Mouse (Mus musculus): ENCODE results near the gene Trim43c. TPM values are rescaled to one million over a fixed set of nuclear protein-coding genes. Genes with fewer than 3 reads are reported as not detected.
A peak's percentile ranks its signal among the peaks of the same experiment; 100 is the strongest.
"Not testable (repeated sequence)": the region's sequence is repeated elsewhere in the genome, so short reads cannot be mapped to it uniquely, and the experiment has no call there.

Trim43c gene
- total RNA-seq (2014; fragmentation: Nextera tagmentation) (not detected in 2 replicates), total RNA-seq (2017) (not detected in 2 replicates), polyA plus RNA-seq (2012) (not detected in 2 replicates)

DNA sequence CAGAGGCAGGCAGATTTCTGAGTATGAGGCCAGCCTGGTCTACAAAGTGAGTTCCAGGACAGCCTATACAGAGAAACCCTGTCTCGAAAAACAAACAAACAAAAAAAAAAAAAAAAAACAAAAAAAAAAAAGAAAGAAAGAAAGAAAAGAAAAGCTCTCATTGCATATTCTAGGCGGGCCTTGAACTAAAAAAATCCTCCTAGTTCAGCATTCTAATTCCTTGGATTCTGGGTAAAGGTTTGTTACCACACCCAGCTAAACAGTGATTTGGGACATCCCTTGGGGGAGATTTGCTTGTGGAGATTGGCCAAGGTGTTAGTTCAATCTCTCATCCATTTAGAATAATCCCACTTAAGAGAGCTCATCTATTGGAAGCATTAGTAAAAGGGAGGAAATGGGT, at the start of gene Trim43c:
Trim43c (plus strand) TSS at position 301 of the 400 bp plus-strand sequence.
- not testable (repeated sequence) for H3K36me3 ChIP-seq (replicated peaks); H3K4me3 ChIP-seq (ENCODE audit: low read depth, low read length); H3K27me3 ChIP-seq (ENCODE audit: insufficient read depth, low read length); H3K4me1 ChIP-seq (ENCODE audit: insufficient read depth, low read depth, low read length); H3K9me3 ChIP-seq (replicated peaks); ATAC-seq (ENCODE audit: extremely low read depth, insufficient number of reproducible peaks, low FRiP score, poor library complexity, severe bottlenecking); DNase-seq (ENCODE audit: low spot score)

DNA sequence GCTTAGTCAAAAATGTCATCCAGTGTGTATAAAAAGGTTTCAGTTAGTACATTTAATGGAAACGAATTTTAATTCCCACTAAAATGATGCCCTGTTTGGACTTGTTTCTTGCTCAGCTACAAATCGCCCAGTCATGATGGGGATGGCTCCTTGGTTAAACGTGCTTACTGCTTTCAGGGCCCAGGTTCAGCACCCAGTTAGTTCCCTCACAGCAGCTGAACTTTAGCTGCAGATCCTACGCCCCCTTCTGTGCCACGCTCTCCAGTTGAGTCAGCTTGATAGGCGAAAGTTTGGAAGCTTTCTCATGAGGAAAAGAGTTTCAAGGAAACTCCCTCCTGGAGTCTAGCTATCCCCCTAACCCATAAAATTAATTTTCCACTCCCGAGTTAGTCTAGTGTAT, 14.1 kb downstream of the Trim43c start:
- not testable (repeated sequence) for ATAC-seq (ENCODE audit: extremely low read depth, insufficient number of reproducible peaks, low FRiP score, poor library complexity, severe bottlenecking); H3K4me3 ChIP-seq (ENCODE audit: low read depth, low read length); DNase-seq (ENCODE audit: low spot score); H3K36me3 ChIP-seq (replicated peaks); H3K27me3 ChIP-seq (ENCODE audit: insufficient read depth, low read length); H3K9me3 ChIP-seq (replicated peaks); H3K4me1 ChIP-seq (ENCODE audit: insufficient read depth, low read depth, low read length)

DNA sequence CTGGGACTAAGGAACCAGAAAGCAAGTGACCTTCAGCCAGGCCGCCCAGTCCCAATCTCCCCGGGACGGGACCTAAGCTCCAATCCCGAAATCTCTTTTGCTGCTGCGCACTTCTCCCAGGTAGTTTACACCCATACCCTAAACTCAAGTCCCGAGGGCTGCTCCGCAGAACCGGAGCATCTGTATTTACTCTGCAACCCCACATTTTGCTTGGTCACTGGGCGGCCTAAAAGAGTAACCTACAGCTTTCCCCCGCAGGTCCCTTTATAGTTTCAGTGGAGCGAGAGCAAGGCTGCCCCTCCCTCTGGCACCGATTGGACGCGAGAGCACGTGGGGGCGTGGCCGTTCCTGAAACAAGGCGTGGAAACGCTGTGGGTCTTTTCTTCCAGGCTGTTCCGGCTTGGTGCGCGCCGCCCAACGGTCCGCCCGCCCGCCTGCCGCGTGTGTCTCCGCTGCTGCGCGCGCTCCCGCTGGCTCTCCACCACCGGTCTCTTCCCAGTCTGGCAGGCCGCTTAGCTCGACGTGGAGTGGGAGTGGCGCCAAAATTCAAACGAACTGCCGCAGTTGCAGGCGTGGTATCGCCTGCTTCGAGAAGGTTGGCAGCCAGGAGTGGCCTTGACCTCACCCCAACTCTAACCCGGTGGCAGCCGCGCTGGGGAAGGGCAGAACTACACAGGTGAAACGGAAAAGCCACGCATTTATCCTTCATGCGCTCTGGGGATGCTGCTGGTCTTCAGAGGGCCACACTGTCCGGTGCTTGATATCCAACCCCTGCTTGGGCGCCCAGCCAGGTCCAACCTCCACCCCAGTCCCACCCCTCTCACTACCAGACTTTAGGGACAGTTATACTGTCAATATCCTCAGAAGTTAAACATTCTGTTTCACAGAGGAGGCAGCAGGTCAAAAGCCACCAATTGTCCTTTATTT, 19.9 kb downstream of the Trim43c start:
- peak overlapping the region; percentile 64 for H3K4me3 ChIP-seq (ENCODE audit: low read depth, low read length)
- not testable (repeated sequence) for H3K9me3 ChIP-seq (replicated peaks); H3K4me1 ChIP-seq (ENCODE audit: insufficient read depth, low read depth, low read length); H3K27me3 ChIP-seq (ENCODE audit: insufficient read depth, low read length); H3K36me3 ChIP-seq (replicated peaks)
- ATAC-seq (ENCODE audit: extremely low read depth, insufficient number of reproducible peaks, low FRiP score, poor library complexity, severe bottlenecking) (peak; percentile 87), DNase-seq (ENCODE audit: low spot score) (peak; percentile 36)

Other genes starting within 250 kb of the Trim43c start
- 10.1 and 11.8 TPM in 2 replicates for gene Mthfsl, start 118.9 kb upstream of the Trim43c start, total RNA-seq (2014; fragmentation: Nextera tagmentation)
- 4.8 and 10.8 TPM in 2 replicates for gene Mthfsl, start 118.9 kb upstream of the Trim43c start, total RNA-seq (2017)
- 1.3 and 1.8 TPM in 2 replicates for gene Mthfsl, start 118.9 kb upstream of the Trim43c start, polyA plus RNA-seq (2012)
- gene Bcl2a1d, start 107.2 kb upstream of the Trim43c start, total RNA-seq (2014; fragmentation: Nextera tagmentation) = not detected in 2 replicates
- 0.22 TPM in 1 of 2 replicates, not detected in the other for gene Bcl2a1d, start 107.2 kb upstream of the Trim43c start, total RNA-seq (2017)
- gene Bcl2a1d, start 107.2 kb upstream of the Trim43c start, polyA plus RNA-seq (2012) = not detected in 2 replicates
- not detected in 2 replicates for gene Bcl2a1a, start 117.7 kb downstream of the Trim43c start, total RNA-seq (2014; fragmentation: Nextera tagmentation)
- gene Bcl2a1a, start 117.7 kb downstream of the Trim43c start, total RNA-seq (2017) = not detected in 2 replicates
- not detected in 2 replicates for gene Bcl2a1a, start 117.7 kb downstream of the Trim43c start, polyA plus RNA-seq (2012)

Data from G1E (cell line).